Mouse (Mus musculus): ENCODE data around the gene Pdxk.
"Not testable (repeated sequence)": the region's sequence is repeated elsewhere in the genome, so short reads cannot be mapped to it uniquely, and the experiment has no call there.

Pdxk gene

DNA sequence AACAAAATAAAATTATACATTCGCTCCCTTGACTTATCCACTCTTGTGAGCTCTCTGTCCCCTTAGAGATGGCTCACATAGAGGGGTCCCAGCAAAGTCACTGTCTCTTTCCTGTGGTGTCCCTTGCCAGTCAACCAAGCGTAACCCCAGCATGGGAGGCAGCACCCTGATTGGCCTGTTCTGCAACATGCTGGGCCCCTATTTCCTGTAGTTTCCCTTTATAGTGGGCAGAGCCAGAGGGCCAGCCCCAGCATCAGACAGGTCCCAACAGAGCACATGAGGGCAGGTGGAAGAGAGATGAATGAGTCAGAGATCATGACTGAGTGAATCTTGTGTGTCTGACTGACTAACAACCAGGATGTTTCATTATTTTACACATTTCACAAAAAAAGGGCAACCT lies 43.8 kb downstream of the Pdxk start:
- DNase-seq (ENCODE audit: extremely low spot score, low spot score): no peak

DNA sequence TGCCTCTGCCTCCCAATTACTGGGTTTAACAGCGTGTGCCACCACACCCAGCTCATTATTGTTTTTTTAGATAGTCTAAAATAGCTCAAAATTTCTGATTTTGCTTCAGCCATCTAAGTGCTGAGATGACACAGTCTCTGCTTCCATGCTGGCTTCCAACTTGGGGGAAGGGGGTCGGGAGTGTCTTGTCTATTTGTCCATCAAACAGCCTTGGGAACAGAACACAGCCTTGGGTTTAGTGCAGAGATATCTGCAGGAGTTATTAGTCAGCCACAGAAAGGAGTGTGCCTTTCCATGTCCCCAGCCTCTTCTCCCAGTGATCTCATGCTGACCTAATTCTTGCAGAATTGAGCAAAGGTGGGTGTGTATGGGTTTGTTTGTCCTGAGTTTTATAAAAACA lies 46.0 kb downstream of the Pdxk start:
- DNase-seq (ENCODE audit: extremely low spot score, low spot score): no peak

DNA sequence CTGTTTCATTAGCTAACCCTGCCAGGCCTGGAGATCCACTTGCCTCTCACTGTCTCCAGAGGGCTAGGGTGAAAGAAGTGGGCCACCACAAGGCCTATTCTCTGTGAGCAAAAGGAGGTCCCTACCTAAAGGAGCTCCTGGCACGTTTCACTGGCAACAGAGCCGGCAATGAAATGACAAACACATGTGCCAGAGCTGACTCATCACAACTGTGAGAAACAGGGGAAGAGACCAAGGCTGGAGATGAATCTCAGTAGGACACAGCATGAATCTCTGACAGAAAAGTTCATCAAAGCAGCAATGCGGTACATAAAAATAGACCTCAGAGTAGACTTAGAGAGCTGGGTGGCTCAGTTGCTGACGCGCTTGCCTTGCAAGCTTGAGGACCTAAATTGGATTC lies 46.9 kb downstream of the Pdxk start:
- DNase-seq (ENCODE audit: extremely low spot score, low spot score): no peak

DNA sequence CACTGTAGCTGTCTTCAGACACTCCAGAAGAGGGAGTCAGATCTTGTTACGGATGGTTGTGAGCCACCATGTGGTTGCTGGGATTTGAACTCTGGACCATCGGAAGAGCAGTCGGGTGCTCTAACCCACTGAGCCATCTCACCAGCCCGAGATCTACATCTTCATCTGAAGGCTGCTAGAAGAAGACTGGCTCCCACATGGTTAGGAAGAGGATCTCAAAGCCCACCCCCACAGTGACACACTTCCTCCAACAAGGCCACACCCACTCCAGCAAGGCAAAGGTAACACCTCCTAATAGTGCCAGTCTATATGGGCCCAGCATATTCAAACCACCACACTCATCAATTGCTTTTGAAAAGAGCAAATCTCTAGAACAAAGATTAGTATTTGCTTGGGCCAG lies 49.8 kb downstream of the Pdxk start:
- not testable (repeated sequence) for DNase-seq (ENCODE audit: extremely low spot score, low spot score)

DNA sequence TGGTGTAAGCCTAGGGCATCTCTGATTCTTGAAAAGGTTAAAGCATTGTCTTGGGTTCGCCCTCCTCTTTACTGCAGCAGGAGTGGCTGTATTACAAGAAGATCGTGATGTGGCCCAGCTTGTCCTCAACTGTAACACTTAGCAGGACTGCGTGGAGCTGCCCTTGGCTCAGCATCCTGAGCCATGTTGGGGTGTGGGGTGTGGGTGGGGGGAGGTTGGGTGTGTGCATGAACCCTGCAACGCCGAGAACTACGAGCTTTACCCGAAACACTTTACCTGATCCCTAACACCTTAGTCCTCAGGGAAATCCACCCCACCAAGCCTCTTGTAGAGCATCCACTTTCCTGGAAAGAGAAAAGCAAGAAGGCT lies 51.6 kb downstream of the Pdxk start:
- DNase-seq (ENCODE audit: extremely low spot score, low spot score): no peak

DNA sequence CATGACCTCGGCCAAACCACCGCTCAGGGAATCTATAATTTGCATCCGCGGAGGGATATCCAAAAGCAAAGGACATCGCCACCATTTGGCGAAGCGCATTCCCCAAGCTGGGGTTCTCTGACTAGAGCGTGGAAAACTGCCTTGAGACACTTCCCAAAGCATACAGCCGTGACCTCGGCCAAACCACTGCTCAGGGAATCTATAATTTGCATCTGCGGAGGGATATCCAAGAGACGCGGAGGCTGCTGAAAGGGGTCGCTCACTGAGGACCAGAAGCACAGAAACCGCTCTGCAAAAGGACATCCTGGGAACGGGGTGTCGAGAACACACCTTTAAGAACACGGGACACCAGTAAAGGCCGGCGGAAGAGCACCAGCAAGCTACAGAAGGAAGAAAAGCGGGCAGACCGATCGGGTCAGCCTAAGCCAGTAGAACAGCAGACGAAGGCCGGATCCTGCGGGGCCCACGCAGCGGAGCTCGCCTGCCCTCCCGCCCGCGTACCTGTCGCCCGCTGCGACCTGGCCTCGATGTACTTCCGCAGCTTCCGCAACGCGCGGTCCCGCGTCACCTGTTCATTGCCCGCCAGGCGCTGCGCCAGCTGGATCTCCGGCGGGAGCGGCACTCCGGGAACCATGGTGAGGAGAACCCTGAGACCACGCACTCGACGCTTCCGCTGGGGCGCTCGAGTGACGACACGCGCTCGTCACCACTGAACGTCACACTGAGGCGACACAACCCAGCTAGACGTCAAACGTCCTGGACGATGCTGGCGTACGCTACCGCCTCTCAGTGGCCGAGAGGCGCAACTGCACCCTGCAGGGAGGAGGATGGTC lies 52.2 kb downstream of the Pdxk start, which contains the start of gene Rrp1:
Rrp1 (minus strand) TSS at position 725 of the 833 bp plus-strand sequence.
- peak; percentile 98 for DNase-seq (ENCODE audit: extremely low spot score, low spot score)

DNA sequence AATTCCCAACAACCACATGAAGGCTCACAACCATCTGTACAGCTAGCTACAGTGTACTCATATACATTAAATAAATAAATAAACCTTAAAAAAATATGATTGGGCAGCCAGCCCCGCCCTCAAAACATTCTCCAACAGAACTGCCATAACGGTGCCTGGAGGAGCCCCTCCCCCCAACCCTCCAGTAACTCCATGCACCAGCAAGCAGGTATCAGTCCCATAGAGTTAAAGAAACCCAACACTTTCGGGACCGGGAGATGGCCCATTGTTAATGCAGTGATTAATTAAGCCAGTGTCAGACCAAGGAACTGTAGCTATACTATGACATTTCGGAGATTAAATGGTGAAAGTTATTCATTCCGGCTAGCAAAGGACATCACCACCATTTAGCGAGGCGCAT lies 52.9 kb downstream of the Pdxk start:
- DNase-seq (ENCODE audit: extremely low spot score, low spot score): no peak

DNA sequence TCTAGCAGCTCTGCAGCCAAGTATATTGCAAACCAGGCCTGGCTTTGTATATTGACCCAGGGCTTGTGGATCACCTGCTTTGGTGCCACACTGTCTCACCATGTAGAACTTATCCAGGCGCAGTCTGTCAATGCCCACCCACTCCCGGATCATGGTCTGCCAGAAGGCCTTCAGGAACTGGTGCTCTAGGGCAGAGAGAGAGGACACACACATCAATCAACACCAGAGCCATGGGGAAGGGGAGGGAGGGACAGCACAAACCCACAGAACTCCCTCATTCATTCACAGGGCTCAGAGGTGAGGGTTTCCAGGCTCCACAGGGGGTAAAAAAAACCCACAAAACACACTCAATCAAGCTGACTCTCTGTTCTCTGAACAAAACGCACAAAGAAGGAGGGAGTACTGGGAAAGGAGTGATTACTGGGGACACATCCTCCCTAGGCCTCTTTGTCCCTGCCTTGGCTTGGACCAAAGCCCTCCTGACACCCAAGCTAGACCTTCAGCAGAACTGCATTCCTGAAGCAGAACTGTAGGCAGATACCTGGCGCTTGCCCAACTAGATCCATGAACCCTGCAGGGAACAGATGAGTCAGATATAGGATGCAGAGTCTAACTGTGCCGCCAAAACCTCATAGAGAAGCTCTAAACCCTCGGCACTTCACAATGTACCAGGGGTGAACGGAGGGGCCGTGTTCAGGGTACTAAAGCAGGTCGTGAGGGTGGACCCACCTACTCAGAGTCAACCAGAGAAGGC lies 55.6 kb downstream of the Pdxk start:
- no peak for DNase-seq (ENCODE audit: extremely low spot score, low spot score)

DNA sequence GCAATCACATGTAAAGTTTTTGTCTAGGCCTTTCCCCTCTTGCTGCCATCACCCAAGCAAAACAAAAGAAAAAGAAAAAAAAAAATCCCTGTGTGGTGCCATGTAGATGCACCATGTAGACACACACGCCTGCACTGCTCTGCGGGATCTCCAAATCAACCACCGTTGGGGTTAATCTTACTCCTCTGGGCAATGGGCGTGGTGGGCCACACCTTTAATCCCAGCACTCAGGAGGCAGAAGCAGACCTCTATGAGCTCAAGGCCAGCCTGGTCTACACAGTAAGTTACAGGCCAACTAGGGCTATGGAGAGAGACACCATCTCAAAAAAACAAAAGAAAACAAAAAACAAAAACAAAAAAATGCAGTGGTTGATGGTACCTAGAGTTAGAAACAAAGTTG lies 57.6 kb downstream of the Pdxk start:
- DNase-seq (ENCODE audit: extremely low spot score, low spot score): no peak

DNA sequence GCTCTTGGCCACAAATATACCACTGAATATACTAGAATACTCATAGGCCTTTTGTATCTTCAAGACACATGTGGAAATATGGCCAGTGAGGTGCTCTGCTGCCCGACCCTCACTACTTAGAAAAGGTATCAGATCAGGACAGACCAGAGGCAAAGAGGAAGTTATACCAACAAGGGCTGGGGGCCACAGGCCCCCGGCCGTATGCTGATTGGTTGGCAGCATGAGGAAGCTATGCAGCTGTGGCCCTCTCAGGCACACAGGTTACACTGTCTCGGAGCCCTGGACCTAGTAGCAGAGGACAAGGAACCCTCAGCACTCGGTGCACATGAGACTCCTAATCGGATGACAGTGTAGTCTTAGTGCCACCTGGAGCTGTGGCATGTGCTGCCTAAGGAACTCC lies 58.6 kb downstream of the Pdxk start:
- DNase-seq (ENCODE audit: extremely low spot score, low spot score): no peak

DNA sequence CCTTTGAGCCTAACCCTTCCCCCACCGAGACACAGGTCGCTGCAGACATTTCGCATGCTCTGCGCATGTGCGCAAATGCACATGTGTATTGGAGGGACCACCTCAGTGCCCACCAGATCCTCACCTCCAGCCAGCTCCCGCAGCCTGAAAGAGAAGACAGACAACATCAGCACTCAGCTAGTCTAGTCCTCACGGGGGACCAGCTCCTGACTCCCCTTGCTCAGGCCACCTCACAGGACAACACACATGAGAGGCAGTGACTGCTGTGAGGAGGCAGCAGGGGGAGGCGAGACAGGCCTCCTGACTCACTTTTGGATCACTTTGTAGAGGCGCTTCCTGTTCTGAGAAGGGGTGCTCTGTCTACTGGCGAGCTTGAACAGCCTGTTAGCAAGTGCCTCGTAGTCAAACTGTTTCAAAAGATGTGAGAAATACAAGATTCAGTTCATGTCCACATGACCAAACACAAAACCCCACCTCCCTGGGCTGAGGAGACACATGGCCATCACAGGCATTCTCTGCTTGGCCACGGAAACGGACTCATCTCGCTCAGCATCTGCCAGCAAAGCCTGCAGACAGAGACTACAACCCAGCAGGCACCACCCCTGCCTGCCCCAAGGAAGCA lies 62.4 kb downstream of the Pdxk start:
- DNase-seq (ENCODE audit: extremely low spot score, low spot score): no peak

DNA sequence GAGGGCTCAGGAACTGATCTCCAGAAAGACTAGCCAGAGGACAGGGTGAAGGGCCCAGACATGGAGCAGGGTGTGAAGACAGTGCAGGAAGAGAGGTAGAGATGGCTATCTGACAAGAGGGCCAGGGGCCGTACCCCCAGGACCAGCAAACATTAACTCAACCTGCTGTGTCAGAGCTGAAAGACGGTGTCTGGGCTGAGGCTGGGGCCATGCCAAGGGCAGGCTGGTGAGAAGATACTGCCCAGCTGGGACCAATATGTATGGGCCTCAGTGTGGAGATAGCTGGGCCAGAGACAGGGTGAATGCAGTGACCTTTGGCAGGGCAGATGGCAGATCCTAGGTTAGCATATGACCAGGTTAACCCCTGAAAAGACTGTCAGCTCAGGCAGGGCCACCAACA lies 63.6 kb downstream of the Pdxk start:
- DNase-seq (ENCODE audit: extremely low spot score, low spot score): no peak

DNA sequence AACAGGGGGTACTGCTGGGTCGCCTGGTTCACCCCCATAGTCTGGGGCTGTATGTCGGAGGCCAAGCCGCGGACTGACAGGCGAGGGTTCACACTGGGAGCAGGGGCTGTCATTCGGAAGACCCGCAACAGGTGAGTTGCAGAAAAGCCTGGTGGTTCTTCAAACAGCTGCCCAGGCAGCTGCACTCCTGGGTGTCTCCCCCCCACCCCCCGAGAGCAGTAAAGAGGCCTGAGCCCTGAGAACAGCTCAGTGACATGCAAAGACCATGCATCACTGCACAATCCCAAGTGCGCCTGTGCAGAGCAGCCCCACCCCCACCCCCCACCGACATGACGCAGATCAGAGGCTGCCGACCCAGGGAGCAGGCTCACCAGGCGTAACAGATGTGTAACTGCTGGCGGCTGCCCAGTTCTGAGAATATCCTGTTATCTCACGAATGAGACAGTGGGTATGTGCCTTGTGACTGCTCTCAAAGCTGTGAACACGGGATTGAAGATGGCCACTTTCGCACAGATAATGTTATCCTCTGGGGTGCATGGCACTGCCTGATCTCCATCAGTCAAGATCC lies 65.6 kb downstream of the Pdxk start:
- DNase-seq (ENCODE audit: extremely low spot score, low spot score): peak; percentile 44

DNA sequence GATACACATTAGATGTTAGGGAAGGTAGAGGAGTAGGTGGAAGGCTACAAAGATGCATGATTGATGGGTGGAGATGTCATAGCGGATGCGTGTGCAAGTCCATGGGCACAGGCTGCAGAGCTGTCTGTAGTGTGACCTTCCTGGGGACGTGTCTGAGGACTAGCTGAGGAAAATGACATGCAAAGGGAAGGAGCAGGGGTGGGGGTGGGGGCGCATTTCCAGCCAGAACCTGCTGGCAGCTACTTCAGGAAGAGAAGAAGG lies 68.2 kb downstream of the Pdxk start:
- no peak for DNase-seq (ENCODE audit: extremely low spot score, low spot score)

DNA sequence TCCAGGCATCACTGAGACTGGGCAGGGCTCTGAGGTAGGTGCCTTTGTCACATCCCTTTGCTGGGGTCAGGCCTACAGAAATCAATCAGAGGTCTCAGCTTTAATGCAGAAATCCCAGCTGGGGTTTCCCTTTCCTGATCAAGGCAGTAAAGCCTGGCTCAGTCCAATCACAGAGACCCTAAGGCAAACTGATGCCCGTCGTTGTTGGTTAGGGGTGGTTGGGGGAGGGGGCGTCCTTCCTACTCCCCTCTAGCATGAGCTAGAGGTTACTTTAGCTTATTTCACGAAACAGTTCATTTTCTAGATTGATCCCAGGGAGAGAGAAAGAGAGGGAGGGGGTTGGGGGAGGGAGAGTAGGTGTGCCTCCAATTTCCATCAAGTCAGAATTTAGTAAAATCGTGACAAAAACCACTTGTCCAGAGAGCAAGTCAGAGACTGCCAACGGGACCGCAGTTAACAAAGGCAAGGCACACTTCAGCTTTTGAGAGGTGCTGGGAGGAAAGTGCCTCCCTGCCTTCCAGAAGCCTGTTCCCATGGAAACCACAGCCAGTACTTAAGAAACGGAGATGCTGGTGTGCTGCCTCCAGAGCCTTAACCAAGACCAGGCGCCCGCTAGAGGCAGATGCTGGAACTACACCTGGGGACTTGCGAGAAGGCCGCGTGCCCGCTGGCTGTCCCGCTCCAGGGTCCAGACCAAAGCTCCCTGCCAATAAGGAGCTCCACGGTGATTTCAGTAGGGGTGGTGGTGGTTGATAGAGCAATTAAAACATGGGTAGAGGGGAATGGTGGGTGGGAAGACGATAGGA lies 68.8 kb downstream of the Pdxk start:
- DNase-seq (ENCODE audit: extremely low spot score, low spot score): peak; percentile 100

DNA sequence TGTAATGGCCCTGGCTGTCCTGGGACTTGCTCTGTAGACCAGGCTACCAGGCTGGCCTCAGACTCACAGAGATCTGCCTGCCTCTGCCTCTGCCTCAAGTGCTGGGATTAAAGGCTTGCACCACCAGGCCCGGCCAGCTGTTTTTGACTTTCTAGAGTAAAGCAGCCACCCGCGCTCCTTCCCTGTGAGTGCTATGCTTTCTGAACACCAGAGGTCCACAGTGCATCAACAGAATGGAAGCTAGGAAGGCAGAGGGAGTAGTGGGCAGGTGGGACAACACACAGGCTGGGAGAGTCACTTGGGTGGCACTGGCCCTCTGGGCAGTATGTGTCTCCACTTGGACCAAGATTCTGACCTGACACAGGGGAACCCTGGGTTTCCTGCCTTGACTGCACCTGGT lies 69.4 kb downstream of the Pdxk start:
- no peak for DNase-seq (ENCODE audit: extremely low spot score, low spot score)

DNA sequence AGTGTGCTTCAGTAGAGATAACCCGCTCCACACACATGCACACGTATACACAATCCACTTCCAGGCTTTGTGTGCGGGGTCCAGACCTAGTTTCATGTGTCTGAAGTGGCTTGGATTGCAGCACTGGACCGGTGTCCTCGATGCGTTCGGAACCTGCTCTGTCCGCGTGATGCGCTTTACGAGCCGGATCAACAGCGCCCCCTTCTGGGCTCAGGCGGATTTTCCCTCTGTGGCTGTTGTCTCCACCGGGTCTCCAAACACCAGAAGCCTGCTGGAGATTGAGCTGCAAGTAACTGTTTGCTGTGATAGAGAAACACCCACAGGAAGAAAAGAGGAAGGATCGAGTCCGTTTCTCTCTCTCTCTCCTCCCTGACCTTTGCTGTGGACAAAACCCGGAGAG lies 72.7 kb downstream of the Pdxk start:
- DNase-seq (ENCODE audit: extremely low spot score, low spot score): peak; percentile 80

DNA sequence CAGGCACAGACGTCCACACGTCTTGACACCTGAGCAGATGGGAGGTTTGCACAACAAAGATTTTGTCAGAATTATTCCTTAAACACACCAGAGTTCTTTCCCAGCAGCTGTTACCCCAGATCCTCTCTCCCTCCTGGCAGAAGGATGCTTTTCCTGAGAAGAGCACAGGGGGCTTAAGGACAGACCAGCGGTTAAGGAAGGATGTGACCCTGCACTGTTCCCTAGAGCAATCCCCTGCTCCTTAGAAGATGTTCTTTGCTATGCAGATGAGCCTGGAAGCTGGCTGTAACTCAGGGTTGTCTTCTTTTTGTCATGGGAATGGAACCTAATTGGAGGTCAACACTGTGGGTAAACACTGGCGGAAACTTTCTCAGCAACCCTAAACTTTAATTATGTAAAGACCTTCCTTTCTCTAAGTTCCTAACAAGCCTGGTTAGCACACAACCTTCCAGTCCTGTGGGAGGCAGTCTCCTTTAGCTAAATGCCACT lies 73.7 kb downstream of the Pdxk start:
- no peak for DNase-seq (ENCODE audit: extremely low spot score, low spot score)

DNA sequence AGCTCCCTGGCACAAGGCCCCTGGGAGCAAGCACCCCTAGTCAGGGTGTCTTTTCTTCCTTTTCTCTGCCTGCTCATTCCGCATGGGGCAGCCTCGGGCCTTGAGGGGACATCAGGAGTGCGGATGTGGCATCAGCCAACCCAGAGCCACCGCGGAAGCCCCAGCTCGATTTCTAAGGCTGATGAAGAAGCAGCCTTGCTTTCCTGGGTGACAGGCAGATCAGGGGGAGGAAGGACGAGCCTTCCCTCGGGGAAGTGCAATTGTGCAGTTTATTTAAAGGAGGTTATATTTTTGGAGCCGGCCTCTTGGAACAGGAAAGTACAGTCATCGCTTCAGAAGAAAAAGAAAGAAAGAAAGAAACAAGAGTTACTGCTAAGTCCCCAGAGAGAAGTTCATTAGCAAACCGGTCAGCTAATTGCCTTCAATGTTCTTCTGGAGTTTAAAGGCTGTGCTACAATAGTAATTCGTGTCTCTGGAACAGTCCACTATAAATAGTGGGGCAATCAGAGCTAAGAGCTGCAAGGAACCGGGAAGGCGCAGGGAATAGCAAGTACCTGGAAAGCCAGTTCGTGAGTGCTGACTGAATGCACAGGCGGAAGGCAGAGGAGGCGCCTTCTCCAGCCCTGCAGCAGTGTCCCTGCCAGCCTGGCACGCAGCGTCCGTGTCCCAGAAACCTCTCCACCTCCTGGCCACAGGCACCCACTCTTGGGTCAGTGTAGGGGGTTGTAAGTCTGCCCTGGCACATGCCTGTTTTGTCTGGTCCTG lies 76.4 kb downstream of the Pdxk start:
- no peak for DNase-seq (ENCODE audit: extremely low spot score, low spot score)

Data from neural tube, embryonic 10.5 days (tissue).